Mouse (Mus musculus) limb, embryonic 10.5 days (tissue): ENCODE measurements around the gene Tnfrsf23. TPM values are rescaled to one million over a fixed set of nuclear protein-coding genes. Genes with fewer than 3 reads are reported as not detected.
A peak's percentile ranks its signal among the peaks of the same experiment; 100 is the strongest.

Experiments used
- DNase-seq: peaks from one replicate; pipeline ENCODE4 v3.0.0-alpha.2; 2017; ENCODE audit warnings: low spot score
- H3K27ac ChIP-seq: fragments of 300-500 bp; sonication (generic); 2 replicates; pipeline ENCODE4 v1.5.1; 2016; ENCODE audit warnings: mild to moderate bottlenecking
- H3K27me3 ChIP-seq: fragments of 300-500 bp; sonication (generic); 2 replicates; pipeline ENCODE4 v1.6.1; 2016; ENCODE audit warnings: low read depth, mild to moderate bottlenecking; ENCODE audit not compliant: poor library complexity, severe bottlenecking
- H3K36me3 ChIP-seq: fragments of 300-500 bp; sonication (generic); 2 replicates; pipeline ENCODE4 v1.6.1; 2016; ENCODE audit warnings: mild to moderate bottlenecking, moderate library complexity
- H3K4me1 ChIP-seq: fragments of 300-500 bp; sonication (generic); 2 replicates; pipeline ENCODE4 v1.6.1; 2016
- H3K4me3 ChIP-seq: fragments of 300-500 bp; sonication (generic); 2 replicates; pipeline ENCODE4 v1.5.1; 2016; ENCODE audit warnings: mild to moderate bottlenecking, moderate library complexity
- H3K9me3 ChIP-seq: fragments of 300-500 bp; sonication (generic); replicated peaks from 2 replicates; pipeline ENCODE4 v1.6.1; 2016; ENCODE audit warnings: mild to moderate bottlenecking
- WGBS: fragments of 180-500 bp; shearing (Covaris S2); methylation state at CpG from one replicate; pipeline ENCODE4 v1.1.7; 2016; 5-methylcytosine and 5-hydroxymethylcytosine counted together
- polyA plus RNA-seq: library from polyadenylated mRNA; unstranded; fragments of >200 nt; fragmentation: Nextera tagmentation; extraction: Ambion mirVana; gene quantifications from 2 replicates; pipeline ENCODE4 v1.2.1, GENCODE M21; 2016

Gene Tnfrsf23
- polyA plus RNA-seq: 0.25 TPM in 1 of 2 replicates, not detected in the other

- Histone ChIP-seq H3K36me3 (peaks cover 17% of the 10 kb centered on the region), H3K9me3 (no peaks in the 10 kb centered on the region), H3K4me1 (peaks cover 4% of the 10 kb centered on the region; the same call in 1 of the 2 replicates), H3K27ac (no peak within 1 kb of the TSS), H3K27me3 (peaks cover 15% of the 10 kb centered on the region; the same call in 1 of the 2 replicates), H3K4me3 (peak within 1 kb of the TSS; percentile 52)
- DNase-seq: peak; percentile 49
- 5% methylated on average over 35 of the region's 35 CpGs for WGBS
These were observed at the start of gene Tnfrsf23 for GRCm38 (mm10) chr7:143685359-143686067. Gene Tnfrsf23, minus strand, starts transcription at chr7:143685872.

GRCm38 (mm10) chr7:143733746-143734145, 48.1 kb upstream of the Tnfrsf23 start:
- Histone ChIP-seq H3K4me3 (no peak overlapping the region), H3K27me3 (no peaks in the 10 kb centered on the region), H3K27ac (no peak overlapping the region), H3K36me3 (0 out of 2 replicates have a peak, but pooled peaks cover 6% of the 10 kb centered on the region), H3K9me3 (no peaks in the 10 kb centered on the region), H3K4me1 (peaks cover 31% of the 10 kb centered on the region)
- WGBS: 92% methylated on average over 4 of the region's 4 CpGs
- DNase-seq: no peak

- Histone ChIP-seq H3K9me3 (no peaks in the 10 kb centered on the region), H3K27me3 (no peaks in the 10 kb centered on the region), H3K27ac (peak overlapping the region; percentile 58), H3K4me1 (peaks cover 20% of the 10 kb centered on the region), H3K4me3 (no peak overlapping the region), H3K36me3 (0 out of 2 replicates have a peak, but pooled peaks cover 9% of the 10 kb centered on the region)
- no peak for DNase-seq
- WGBS: 72% methylated on average over 10 of the region's 10 CpGs
These were observed 44.2 kb upstream of the Tnfrsf23 start for GRCm38 (mm10) chr7:143729886-143730285.

- no peak overlapping the region for H3K4me3 ChIP-seq
- no peaks in the 10 kb centered on the region for H3K9me3 ChIP-seq
- 81% methylated on average over 4 of the region's 4 CpGs for WGBS
- DNase-seq: no peak
- H3K27me3 ChIP-seq: no peaks in the 10 kb centered on the region
- 0 out of 2 replicates have a peak, but pooled peaks cover 3% of the 10 kb centered on the region for H3K36me3 ChIP-seq
- H3K4me1 ChIP-seq: peaks cover 19% of the 10 kb centered on the region
- H3K27ac ChIP-seq: no peak overlapping the region
These were observed 40.7 kb upstream of the Tnfrsf23 start for GRCm38 (mm10) chr7:143726396-143726795.

GRCm38 (mm10) chr7:143723841-143724240, 38.2 kb upstream of the Tnfrsf23 start:
- DNase-seq: no peak
- no peak overlapping the region for H3K4me3 ChIP-seq
- 88% methylated on average over 4 of the region's 4 CpGs for WGBS
- H3K9me3 ChIP-seq: no peaks in the 10 kb centered on the region
- H3K36me3 ChIP-seq: 0 out of 2 replicates have a peak, but pooled peaks cover 3% of the 10 kb centered on the region
- H3K27ac ChIP-seq: no peak overlapping the region
- H3K4me1 ChIP-seq: peaks cover 5% of the 10 kb centered on the region; the same call in 1 of the 2 replicates
- H3K27me3 ChIP-seq: no peaks in the 10 kb centered on the region

GRCm38 (mm10) chr7:143722646-143723045, 37.0 kb upstream of the Tnfrsf23 start:
- H3K4me1 ChIP-seq: peaks cover 5% of the 10 kb centered on the region; the same call in 1 of the 2 replicates
- no peak overlapping the region for H3K4me3 ChIP-seq
- H3K36me3 ChIP-seq: 0 out of 2 replicates have a peak, but pooled peaks cover 3% of the 10 kb centered on the region
- H3K9me3 ChIP-seq: no peaks in the 10 kb centered on the region
- 91% methylated on average over 5 of the region's 5 CpGs for WGBS
- no peak for DNase-seq
- no peaks in the 10 kb centered on the region for H3K27me3 ChIP-seq
- H3K27ac ChIP-seq: no peak overlapping the region

- Histone ChIP-seq H3K27me3 (no peaks in the 10 kb centered on the region), H3K36me3 (peaks cover 24% of the 10 kb centered on the region), H3K9me3 (no peaks in the 10 kb centered on the region), H3K27ac (no peak overlapping the region), H3K4me1 (peaks cover 12% of the 10 kb centered on the region; the same call in 1 of the 2 replicates), H3K4me3 (no peak overlapping the region)
- 71% methylated on average over 1 of the region's 1 CpGs for WGBS
- DNase-seq: no peak
These were observed 32.1 kb upstream of the Tnfrsf23 start for GRCm38 (mm10) chr7:143717811-143718210.

GRCm38 (mm10) chr7:143713421-143713820, 27.7 kb upstream of the Tnfrsf23 start:
- Histone ChIP-seq H3K9me3 (no peaks in the 10 kb centered on the region), H3K27ac (no peak overlapping the region), H3K36me3 (peaks cover 42% of the 10 kb centered on the region), H3K4me1 (0 out of 2 replicates have a peak, but pooled peaks cover 14% of the 10 kb centered on the region), H3K27me3 (no peaks in the 10 kb centered on the region), H3K4me3 (no peak overlapping the region)
- 76% methylated on average over 4 of the region's 4 CpGs for WGBS
- no peak for DNase-seq

- H3K4me1 ChIP-seq: 0 out of 2 replicates have a peak, but pooled peaks cover 14% of the 10 kb centered on the region
- H3K9me3 ChIP-seq: no peaks in the 10 kb centered on the region
- no peak overlapping the region for H3K27ac ChIP-seq
- WGBS: 91% methylated on average over 8 of the region's 8 CpGs
- no peaks in the 10 kb centered on the region for H3K27me3 ChIP-seq
- H3K36me3 ChIP-seq: peaks cover 45% of the 10 kb centered on the region
- no peak overlapping the region for H3K4me3 ChIP-seq
- no peak for DNase-seq
These were observed 27.2 kb upstream of the Tnfrsf23 start for GRCm38 (mm10) chr7:143712771-143713348.

GRCm38 (mm10) chr7:143712023-143712422, 26.4 kb upstream of the Tnfrsf23 start:
- WGBS: 89% methylated on average over 4 of the region's 4 CpGs
- DNase-seq: no peak
- no peak overlapping the region for H3K4me3 ChIP-seq
- no peaks in the 10 kb centered on the region for H3K27me3 ChIP-seq
- H3K36me3 ChIP-seq: peaks cover 45% of the 10 kb centered on the region
- H3K9me3 ChIP-seq: no peaks in the 10 kb centered on the region
- 0 out of 2 replicates have a peak, but pooled peaks cover 14% of the 10 kb centered on the region for H3K4me1 ChIP-seq
- no peak overlapping the region; the same call in 1 of the 2 replicates for H3K27ac ChIP-seq

GRCm38 (mm10) chr7:143711381-143711780, 25.7 kb upstream of the Tnfrsf23 start:
- no peak for DNase-seq
- Histone ChIP-seq H3K27ac (no peak overlapping the region), H3K9me3 (no peaks in the 10 kb centered on the region), H3K27me3 (no peaks in the 10 kb centered on the region), H3K4me1 (0 out of 2 replicates have a peak, but pooled peaks cover 14% of the 10 kb centered on the region), H3K36me3 (peaks cover 45% of the 10 kb centered on the region), H3K4me3 (no peak overlapping the region)
- WGBS: 79% methylated on average over 7 of the region's 7 CpGs

GRCm38 (mm10) chr7:143709395-143709794, 23.7 kb upstream of the Tnfrsf23 start:
- peaks cover 41% of the 10 kb centered on the region; the same call in 1 of the 2 replicates for H3K36me3 ChIP-seq
- 86% methylated on average over 7 of the region's 7 CpGs for WGBS
- H3K4me3 ChIP-seq: no peak overlapping the region
- 0 out of 2 replicates have a peak, but pooled peaks cover 14% of the 10 kb centered on the region for H3K4me1 ChIP-seq
- DNase-seq: no peak
- no peaks in the 10 kb centered on the region for H3K9me3 ChIP-seq
- no peaks in the 10 kb centered on the region for H3K27me3 ChIP-seq
- H3K27ac ChIP-seq: no peak overlapping the region
